Mouse (Mus musculus) erythroblast, embryonic 14.5 days (primary cell): ENCODE results near the gene Sept14.

Source experiments
- GATA1 ChIP-seq: IDR thresholded peaks from 2 replicates; pipeline ENCODE4 v1.6.1; 2012; ENCODE audit warnings: low read length, inconsistent platforms, mixed read lengths
- TAL1 ChIP-seq: IDR thresholded peaks from 3 replicates; pipeline ENCODE4 v1.6.1; 2012; ENCODE audit warnings: low read length, inconsistent platforms, mixed read lengths

- TF ChIP-seq TAL1 (no peak), GATA1 (no peak)
Observed at GRCm38 (mm10) chr5:129744050-129744449, 35.7 kb upstream of the Sept14 start.
